Mouse (Mus musculus) adrenal gland, postnatal 25 days (tissue): ENCODE measurements at regions not wholly inside any gene's neighbourhood (a gene's known extent, or its start where the extent isn't known, plus 50 kb on each side); places are given as distances from the start of the nearest gene placed in this dataset.
"Not testable (repeated sequence)": the region's sequence is repeated elsewhere in the genome, so short reads cannot be mapped to it uniquely, and the experiment has no call there.

Experiments used
- DNase-seq: peaks from one replicate; pipeline ENCODE4 v3.0.0; 2021; ENCODE audit warnings: mixed read lengths

GRCm38 (mm10) chr12:3188734-3189275 lies 121.0 kb downstream of the Rab10 start:
- DNase-seq: not testable (repeated sequence)

- DNase-seq: no peak
Observed at GRCm38 (mm10) chr12:3188137-3188536, 121.6 kb downstream of the Rab10 start.

GRCm38 (mm10) chr12:3173325-3173724 lies 136.4 kb downstream of the Rab10 start:
- no peak for DNase-seq

- DNase-seq: not testable (repeated sequence)
Observed at GRCm38 (mm10) chr12:3169705-3170287, 140.0 kb downstream of the Rab10 start.

GRCm38 (mm10) chr12:3161666-3162065 lies 148.1 kb downstream of the Rab10 start:
- not testable (repeated sequence) for DNase-seq

GRCm38 (mm10) chr12:3158771-3159170 lies 151.0 kb downstream of the Rab10 start:
- DNase-seq: not testable (repeated sequence)

GRCm38 (mm10) chr12:3153705-3154104 lies 156.1 kb downstream of the Rab10 start:
- not testable (repeated sequence) for DNase-seq

GRCm38 (mm10) chr12:3132553-3132952 lies 177.2 kb downstream of the Rab10 start:
- DNase-seq: not testable (repeated sequence)

- not testable (repeated sequence) for DNase-seq
Observed at GRCm38 (mm10) chr12:3131149-3131751, 178.5 kb downstream of the Rab10 start.

- DNase-seq: not testable (repeated sequence)
Observed at GRCm38 (mm10) chr12:3127336-3127735, 182.4 kb downstream of the Rab10 start.

GRCm38 (mm10) chr12:3124036-3124435 lies 185.7 kb downstream of the Rab10 start:
- DNase-seq: no peak

- DNase-seq: not testable (repeated sequence)
Observed at GRCm38 (mm10) chr12:3110589-3110988, 199.2 kb downstream of the Rab10 start.

- DNase-seq: not testable (repeated sequence)
Observed at GRCm38 (mm10) chr12:3109671-3110070, 200.1 kb downstream of the Rab10 start.

- DNase-seq: not testable (repeated sequence)
Observed at GRCm38 (mm10) chr12:3101963-3102362, 207.8 kb downstream of the Rab10 start.

- DNase-seq: peak; percentile 16
Observed at GRCm38 (mm10) chr12:3098175-3098574, 211.6 kb downstream of the Rab10 start.

GRCm38 (mm10) chr12:3094509-3094908 lies 215.3 kb downstream of the Rab10 start:
- no peak for DNase-seq

- DNase-seq: not testable (repeated sequence)
Observed at GRCm38 (mm10) chr12:3092974-3093373, 216.8 kb downstream of the Rab10 start.

GRCm38 (mm10) chr12:3049546-3049945 lies 260.2 kb downstream of the Rab10 start:
- DNase-seq: not testable (repeated sequence)

GRCm38 (mm10) chr12:3018446-3018845 lies 291.3 kb downstream of the Rab10 start:
- DNase-seq: not testable (repeated sequence)

- not testable (repeated sequence) for DNase-seq
Observed at GRCm38 (mm10) chr12:3016777-3017176, 293.0 kb downstream of the Rab10 start.
